Mouse (Mus musculus) hematopoietic stem cell, adult 5-6 weeks (primary cell): ENCODE data around the gene Txk. TPM values are rescaled to one million over a fixed set of nuclear protein-coding genes. Genes with fewer than 3 reads are reported as not detected.

Source experiments
- ATAC-seq, 2 experiments: fragments of 125-278 bp in 1 of 2; replicated peaks in 1 of 2; 2 replicates each; pipeline ENCODE4 v1.8.0; 2016 to 2017; ENCODE audit warnings: inconsistent platforms in 2 of 2, mild to moderate bottlenecking in 2 of 2, moderate number of reproducible peaks in 2 of 2, low read depth in 1 of 2, moderate TSS enrichment in 1 of 2; ENCODE audit not compliant: low FRiP score in 2 of 2, poor library complexity in 2 of 2, severe bottlenecking in 2 of 2, insufficient read depth in 1 of 2, low TSS enrichment in 1 of 2
- total RNA-seq: library from RNA; stranded (forward); fragments of 172-1452, 232-1000 nt; gene quantifications from 2 replicates; pipeline ENCODE4 v1.2.3, GENCODE M21; 2017

The Txk gene
- total RNA-seq, 1 experiment from 2014 or later = 1.9 TPM

DNA sequence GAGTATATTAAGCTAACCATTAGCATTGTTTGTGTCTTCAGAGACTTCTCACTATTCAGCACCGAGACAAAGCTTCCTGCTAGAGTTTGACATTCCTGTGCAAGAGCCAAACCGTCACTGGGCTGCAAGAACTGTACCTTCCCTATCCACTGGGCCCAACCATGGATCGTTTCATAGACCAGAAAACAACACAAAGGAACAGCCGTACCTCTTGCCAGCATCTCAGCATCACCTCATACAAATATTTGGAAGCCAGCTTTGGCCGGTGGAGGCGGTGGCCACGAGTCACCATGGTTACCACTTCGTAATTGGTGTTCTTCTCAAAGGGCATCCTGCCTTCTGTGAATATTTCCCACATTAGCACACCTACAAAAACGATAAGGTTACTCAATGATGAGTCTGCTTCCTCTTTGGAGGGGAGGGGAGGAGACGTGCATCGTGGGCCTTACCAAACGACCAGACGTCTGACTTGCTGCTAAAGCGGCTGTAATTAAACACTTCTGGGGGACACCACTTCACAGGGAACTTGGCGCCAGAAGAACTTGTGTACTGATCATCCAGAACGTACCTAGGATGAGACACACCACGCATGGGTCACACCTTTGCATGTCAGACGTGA is 4.7 kb upstream of the Txk start:
- ATAC-seq = no peak

- ATAC-seq = no peak
Measured at GRCm38 (mm10) chr5:72755941-72756340, 3.4 kb upstream of the Txk start.

DNA sequence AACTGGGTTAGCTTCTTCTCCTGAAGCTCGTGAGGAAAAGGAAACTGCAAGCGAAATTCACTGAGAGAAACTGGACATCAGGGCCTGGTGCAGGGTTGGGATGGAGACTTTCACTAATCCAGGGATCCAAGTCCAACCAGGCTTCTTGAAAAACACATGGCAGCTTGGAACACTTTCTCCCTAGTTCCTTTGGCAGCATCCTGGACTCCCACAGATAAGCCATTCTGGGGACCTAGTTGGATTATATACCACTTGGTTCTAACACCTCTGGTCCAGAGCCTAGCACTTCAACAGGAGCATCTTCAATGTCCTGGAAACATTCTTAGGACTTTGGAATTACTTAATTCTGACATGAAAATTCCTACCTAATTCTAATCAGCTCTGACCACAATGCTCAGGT is 2.5 kb upstream of the Txk start:
- no peak for ATAC-seq

DNA sequence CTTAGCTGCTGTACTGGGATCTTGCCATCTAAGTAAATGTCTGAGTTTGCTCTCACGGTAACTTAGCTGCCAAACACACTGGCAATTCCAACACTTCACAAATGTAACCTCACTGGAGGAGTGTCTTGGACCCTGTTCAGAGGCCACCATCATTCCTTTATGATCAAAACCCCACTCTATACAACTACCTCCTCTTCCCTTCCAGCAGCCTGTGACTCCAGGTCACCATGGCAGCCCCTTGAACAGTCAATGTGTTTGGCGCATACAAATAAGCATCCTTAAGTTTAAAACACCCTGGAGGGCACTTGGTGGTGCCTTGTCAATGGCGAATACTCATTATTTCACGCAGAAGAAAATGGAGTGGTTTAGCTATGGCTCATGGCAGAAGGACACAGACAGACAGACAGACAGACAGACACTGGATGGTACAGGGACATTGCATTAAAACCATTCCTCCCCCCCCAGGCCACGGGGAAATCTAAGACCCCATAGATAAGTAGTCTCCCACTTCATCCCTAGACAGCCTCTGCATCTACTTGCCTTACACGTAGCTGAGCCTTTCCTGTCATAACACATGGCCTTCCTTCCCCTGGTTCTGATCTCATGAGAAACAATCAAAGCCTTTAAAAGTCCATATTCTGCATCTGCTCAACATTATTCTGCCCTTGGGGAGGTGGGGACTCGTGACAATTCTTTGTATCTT is 1.4 kb downstream of the Txk start:
- ATAC-seq = no peak

DNA sequence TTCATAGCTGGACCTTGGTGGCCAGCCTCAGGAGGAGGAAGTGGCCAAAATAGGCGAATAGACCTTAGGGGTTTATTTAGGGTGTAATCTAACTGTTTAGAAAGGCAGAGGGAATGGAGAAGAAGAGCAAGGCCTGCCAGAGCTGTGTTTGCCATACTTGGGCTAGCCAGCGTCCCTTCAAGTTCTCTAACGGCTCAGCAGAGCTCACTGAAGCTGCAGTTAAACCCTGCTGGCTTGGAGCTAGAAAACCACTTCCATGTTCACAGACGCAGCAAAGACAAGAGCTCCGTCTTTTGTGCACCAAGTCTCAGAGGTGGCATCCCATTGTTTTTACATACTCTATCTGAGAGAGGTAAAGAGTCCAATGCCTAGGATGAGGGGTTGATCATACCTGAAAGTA is 2.4 kb downstream of the Txk start:
- ATAC-seq = no peak

DNA sequence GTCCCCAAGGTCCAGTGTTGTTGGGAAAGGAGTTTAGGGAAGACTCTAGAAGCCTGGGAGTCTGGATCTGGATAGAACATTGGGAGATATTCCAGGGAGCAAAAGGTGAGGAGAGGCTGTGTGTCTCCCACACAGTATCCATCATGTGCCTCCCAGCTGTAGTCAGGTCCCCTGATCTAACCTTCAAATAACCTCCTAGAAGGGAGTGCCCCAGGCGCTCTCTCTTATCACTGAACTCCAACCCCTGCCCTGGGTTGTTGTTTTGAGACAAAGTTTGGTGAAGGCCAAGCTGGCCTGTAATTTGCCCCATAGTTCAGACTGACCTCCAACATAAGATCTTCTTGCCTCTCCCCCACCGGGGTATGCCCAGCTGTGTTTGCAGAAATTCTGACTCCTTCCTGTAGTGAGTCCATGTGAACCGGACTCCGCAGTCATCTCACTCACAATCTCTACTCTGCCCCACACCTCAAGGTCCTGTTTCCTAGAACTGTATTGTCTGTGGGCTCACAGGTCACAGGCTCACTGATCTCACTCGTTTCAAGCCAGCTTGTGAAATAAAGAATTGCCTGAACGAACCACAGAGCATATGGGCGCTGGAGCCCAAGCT is 3.8 kb downstream of the Txk start:
- no peak for ATAC-seq

GRCm38 (mm10) chr5:72747384-72747783 is 5.2 kb downstream of the Txk start:
- no peak for ATAC-seq

DNA sequence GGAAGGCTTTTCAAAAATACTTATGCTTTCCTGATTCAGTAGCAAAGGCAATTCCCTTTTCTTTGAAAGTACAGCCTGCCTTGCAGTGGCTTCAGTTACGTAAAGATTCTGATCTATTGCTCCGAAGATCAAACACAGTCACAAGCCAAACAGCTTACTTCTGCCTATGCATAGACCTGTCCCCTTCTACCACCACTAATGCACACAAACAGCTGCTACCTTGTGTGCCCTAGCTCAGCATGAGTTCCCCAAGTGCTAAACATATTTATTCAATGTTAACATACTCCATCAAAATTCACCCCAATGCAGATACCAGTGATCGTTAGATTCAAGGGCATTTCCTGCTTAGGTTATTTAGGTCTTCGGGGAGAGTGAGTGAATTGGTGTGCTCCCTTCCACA is 6.1 kb downstream of the Txk start:
- ATAC-seq = no peak

- ATAC-seq = no peak
Measured at GRCm38 (mm10) chr5:72743103-72743502, 9.5 kb downstream of the Txk start.

GRCm38 (mm10) chr5:72736868-72737267 is 15.7 kb downstream of the Txk start:
- no peak for ATAC-seq

- ATAC-seq = 0 out of 4 replicates have a peak, but pooled peaks of 1 of the 2 experiments have one; percentile 7
Measured at GRCm38 (mm10) chr5:72736437-72736836, 16.1 kb downstream of the Txk start.

GRCm38 (mm10) chr5:72735763-72736162 is 16.8 kb downstream of the Txk start:
- ATAC-seq = no peak

DNA sequence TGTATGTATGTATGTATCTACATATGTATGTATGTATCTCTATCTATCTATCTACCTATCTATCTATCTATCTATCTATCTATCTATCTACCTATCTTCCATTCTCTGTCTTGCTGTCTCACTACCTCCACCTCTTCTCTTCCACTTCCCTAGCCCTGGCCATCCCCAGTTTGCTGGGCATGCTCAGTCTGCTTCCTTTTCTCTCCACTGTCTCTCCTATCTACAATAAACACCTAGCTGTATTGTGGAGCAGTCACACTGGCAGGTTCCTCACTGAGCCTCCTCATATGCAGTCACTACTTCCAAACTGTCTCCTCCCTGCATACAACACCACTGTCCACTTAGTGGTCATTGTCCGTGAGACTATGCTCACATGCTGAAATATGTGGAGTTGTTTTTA is 19.7 kb downstream of the Txk start:
- ATAC-seq = no peak

DNA sequence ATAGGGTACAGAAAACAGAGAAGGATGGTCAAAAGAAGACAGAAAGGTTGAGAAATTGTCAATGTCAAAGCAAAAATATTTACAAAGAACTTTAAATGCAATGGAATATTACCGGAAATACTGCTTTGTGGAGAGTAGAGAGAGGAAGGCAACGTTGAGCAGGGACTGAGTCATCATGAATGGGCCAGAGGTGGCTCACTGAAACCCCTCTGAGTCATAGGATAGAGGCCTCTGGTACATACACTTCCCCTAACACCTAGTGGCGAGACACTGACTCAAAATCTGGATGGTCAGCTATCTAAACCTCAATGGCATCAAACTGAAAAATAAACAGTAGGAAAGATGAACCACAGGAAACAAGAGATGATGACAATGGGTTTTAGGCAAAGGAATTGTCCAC is 27.2 kb downstream of the Txk start:
- no peak for ATAC-seq

DNA sequence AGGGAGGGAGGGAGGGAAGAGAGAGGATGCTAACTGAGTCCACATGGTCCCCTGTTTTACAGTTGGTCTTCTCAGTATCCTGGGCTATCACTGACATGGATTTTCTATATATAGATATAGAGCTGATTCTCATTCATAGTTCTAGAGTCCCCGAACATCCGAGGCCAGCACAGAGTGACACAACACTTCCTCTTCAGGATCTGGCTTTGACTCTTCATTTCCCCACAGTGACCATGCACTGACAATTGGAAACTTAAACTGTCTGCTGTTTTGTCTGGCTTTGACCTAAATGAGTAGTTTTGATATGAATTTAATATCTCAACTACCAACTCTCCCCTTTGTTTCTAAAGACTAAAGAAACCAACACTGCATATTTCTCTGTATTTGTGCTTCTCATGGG is 29.1 kb downstream of the Txk start:
- ATAC-seq = 0 out of 4 replicates have a peak, but pooled peaks of 1 of the 2 experiments have one; percentile 30

GRCm38 (mm10) chr5:72720587-72720986 is 32.0 kb downstream of the Txk start:
- no peak for ATAC-seq

- peak; percentile 53 to 74; a peak in 3 of 4 replicates for ATAC-seq
Measured at GRCm38 (mm10) chr5:72710572-72711278, 41.9 kb downstream of the Txk start.

DNA sequence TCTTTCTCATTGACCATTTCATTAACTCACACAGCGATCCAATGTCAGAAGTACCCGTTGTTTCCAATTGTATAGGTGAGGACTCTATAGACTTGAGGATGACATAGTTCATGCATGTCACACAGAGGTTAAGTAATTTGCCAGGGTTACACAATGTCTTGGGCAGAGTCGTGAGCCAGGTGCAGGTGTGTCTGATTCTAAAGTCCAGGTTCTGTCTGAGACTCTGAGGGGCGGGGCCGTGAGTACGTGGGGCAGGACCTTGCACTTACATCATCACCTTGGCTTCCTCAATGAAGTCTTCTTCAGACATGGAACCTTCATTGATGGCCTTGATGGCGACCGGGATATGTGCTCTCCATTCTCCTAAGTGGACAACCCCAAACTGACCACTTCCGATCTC is 42.6 kb downstream of the Txk start:
- ATAC-seq = peak in 1 of 2 experiments; percentile 21; a peak in 1 of 4 replicates
